Mouse (Mus musculus) bone marrow macrophage, adult 2 months (primary cell): ENCODE measurements around the gene Ccdc85b. TPM values are rescaled to one million over a fixed set of nuclear protein-coding genes. Genes with fewer than 3 reads are reported as not detected.

Experiments
- H3K27ac ChIP-seq: 2 replicates; pipeline ENCODE4 v1.5.1; 2012; ENCODE audit warnings: low read depth, low read length; ENCODE audit not compliant: insufficient read depth
- H3K4me1 ChIP-seq: 2 replicates; pipeline ENCODE4 v1.6.1; 2012; ENCODE audit warnings: low read length; ENCODE audit not compliant: control insufficient read depth, insufficient read depth
- H3K4me3 ChIP-seq: 2 replicates; pipeline ENCODE4 v1.5.1; 2012; ENCODE audit warnings: mild to moderate bottlenecking, low read length, moderate library complexity; ENCODE audit not compliant: insufficient read depth
- CTCF ChIP-seq: IDR thresholded peaks from 2 replicates; pipeline ENCODE4 v1.5.1; 2012; ENCODE audit warnings: low read depth, mild to moderate bottlenecking, low read length, moderate library complexity
- POLR2A ChIP-seq: IDR thresholded peaks from 2 replicates; pipeline ENCODE4 v1.6.1; 2012; ENCODE audit warnings: mild to moderate bottlenecking, low read depth, low read length, borderline replicate concordance
- polyA plus RNA-seq: library from polyadenylated mRNA; stranded (reverse); fragments of >200 nt; gene quantifications from 2 replicates; pipeline ENCODE4 v1.2.4, GENCODE M21; 2012; ENCODE audit not compliant: missing spikeins, insufficient read depth, insufficient read length

Gene Ccdc85b
- polyA plus RNA-seq, 1 experiment, result 3.6 TPM

DNA sequence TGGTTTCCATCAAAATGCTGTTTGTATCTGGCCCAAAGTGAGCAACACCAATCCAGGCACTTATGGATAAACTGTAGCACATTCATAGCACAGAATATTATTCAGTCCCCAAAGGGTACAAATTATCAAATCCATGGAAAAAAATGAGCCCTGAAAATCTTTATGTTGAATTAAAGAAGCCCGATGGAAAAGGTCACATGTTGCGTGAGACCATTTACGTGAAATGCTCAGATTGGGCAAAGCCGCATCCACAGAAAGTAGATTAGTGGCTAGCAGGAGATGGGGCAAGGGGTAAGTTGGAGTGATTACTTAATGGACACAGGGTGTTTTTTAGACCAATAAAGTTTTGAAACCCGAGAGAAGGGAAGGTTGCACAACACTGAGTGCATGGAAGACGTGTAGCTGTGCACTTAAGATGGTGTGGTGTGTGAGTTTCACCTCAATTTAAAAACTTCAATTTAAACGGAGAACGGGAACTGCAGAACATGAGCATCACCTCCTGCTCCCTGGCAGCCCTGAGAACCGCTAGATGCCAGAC lies 13.3 kb downstream of the Ccdc85b start:
- TF ChIP-seq POLR2A (no peak), CTCF (no peak)
- Histone ChIP-seq H3K4me3 (no peak overlapping the region), H3K4me1 (peaks cover 5% of the 10 kb centered on the region), H3K27ac (no peak overlapping the region)

DNA sequence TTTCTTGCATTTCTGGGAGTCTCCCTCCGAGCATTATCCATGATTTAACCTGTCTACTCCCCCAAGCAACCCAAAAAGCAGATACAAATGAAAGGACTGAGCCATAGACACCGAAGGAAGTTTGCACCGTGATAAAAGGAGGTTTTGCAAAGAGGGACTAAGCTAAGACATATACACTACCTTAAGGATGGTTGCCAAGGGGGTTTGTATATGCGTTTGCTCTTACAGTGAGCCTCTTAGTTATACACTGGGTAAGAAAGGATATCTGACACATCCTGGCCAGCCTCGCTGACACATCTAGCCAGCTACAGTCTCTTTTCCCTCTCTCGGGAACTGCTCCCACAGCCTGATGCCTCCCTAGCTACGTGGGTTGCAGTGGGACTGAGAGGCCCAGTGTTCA lies 23.7 kb downstream of the Ccdc85b start:
- Histone ChIP-seq H3K4me1 (peaks cover 23% of the 10 kb centered on the region), H3K4me3 (no peak overlapping the region), H3K27ac (no peak overlapping the region)
- TF ChIP-seq POLR2A, result no peak
- TF ChIP-seq CTCF, result no peak

DNA sequence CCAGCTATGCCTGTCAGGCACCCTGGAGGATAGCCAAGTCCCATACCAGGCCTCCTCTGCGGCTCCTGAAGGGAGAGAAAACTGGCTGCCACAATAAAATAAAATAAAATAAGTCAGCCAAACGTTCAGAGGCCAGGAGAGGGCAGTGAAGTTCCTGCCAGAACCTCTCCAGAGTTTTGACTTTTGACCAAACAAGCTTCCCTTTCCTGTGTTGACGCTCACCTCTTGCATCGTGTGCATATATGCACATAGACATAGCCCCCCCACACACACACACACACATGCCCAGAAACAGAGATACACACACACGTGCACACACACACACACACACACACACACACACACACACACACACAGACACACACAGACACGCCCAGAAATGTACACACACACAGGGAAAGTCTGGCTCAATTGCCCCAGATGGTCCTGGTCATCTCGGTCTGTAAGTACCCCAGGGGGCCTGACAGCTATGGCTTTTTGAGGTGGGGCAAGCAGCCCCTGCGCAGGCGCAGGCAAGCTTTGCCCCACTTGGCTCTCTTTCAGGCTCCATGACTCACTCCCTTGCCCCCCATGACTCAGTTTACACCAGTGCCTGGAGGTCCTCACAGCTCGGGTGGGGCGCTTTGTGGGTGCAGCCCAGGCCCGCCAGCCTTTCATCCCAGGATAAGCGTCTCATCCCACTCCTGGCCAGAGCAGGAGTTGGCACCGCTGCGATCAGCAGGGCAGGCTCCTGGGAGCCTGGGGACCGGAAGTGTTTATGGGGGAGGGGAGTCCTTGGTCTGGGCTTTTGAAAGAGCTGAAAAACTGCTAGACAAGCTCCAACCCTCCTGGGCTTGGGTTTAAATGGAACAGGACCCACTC lies 24.5 kb downstream of the Ccdc85b start:
- Histone ChIP-seq H3K4me1 (peaks cover 23% of the 10 kb centered on the region), H3K27ac (peak overlapping the region; percentile 21), H3K4me3 (peak overlapping the region; percentile 59)
- TF ChIP-seq POLR2A (no peak), CTCF (peak; percentile 40; the same call in 1 of the 2 replicates)

DNA sequence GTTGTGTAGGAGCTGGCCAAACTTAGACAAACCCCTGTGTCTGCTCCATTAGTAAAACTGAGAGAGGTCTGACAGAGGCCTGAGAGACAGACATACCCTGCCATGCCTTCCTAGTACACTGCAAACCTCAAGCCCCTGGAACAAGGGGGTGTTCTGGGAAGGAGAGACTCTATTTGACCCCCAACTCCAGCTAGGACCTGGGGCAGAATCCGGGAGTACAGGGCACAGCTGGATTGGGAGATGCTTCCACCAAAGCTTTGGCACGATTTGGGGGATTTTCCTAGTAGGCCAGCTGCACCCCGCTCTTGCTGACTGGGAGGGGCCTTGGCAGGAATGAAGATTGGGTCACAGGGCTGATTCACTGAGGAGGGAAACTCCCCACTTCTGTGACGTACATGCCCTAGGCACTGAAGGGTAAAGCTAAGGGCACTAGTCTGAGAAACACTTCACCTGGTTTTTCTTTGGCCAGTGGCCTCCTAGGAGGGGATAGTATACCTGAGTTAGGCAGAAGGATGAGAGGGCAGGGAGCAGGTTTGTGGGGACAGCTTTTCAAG lies 25.7 kb downstream of the Ccdc85b start:
- Histone ChIP-seq H3K27ac (no peak overlapping the region), H3K4me1 (peaks cover 25% of the 10 kb centered on the region), H3K4me3 (no peak overlapping the region)
- no peak for TF ChIP-seq CTCF
- TF ChIP-seq POLR2A, result no peak

DNA sequence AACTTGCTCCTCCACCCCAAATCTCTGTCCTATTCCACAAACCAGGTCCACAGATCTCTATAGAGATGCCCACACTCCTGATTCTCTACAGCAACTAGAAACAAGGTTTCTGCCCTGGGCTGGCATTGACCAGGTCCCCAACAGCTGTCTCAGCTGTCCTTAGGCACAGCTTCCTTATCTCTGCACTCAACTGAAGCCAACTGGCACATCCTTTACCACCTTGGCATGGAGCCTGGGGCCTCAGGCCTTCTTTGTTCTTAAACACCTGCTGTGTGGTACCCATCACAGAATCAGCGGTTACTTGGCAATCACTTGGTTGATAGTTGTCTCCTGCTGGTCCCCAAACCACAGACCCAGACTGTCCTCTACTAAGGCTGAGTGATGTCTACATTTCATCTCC lies 27.3 kb downstream of the Ccdc85b start:
- Histone ChIP-seq H3K4me3 (no peak overlapping the region), H3K27ac (no peak overlapping the region), H3K4me1 (peaks cover 31% of the 10 kb centered on the region)
- TF ChIP-seq CTCF (no peak), POLR2A (no peak)

DNA sequence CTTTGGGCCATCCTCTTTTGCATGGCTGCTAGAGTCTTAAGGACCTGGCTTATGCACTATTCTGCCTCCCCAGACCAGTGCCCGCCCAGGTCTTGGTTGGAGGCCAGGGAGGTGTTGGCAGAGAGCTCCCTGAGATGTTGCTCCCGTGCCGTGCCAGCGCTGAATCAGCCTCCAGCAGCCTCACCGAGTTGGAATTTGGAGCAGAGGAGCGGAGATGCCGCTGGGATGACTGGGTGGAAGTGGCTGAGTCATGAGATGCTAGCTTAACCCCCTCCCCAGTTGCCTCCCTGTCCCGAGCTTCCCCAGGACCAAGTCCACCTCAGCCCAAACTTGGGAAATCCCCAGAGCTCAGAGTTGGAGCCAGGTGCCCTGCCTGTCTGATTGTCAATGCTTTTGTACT lies 27.9 kb downstream of the Ccdc85b start:
- TF ChIP-seq POLR2A (no peak), CTCF (no peak)

DNA sequence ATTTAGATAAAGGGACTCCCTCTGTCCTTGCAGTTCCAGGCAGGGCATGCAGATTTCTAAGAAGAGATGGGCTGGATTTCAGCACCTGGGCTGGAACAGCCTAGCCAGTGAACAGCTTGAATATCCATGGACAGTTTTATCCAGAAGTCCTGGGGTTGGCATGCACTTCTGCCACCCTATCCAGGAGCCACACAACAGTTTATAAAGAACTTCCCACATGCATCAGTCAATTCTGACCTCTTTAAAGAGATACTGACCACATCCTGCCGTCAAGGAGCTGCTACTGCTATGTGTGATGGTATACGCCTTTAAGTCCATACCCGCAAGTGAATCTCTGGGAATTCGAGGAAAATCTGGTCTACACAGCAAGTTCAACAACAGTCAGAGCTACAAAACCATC lies 28.5 kb downstream of the Ccdc85b start:
- Histone ChIP-seq H3K4me3 (no peak overlapping the region), H3K4me1 (peaks cover 31% of the 10 kb centered on the region), H3K27ac (no peak overlapping the region)
- TF ChIP-seq CTCF, result no peak
- no peak for TF ChIP-seq POLR2A

More for the DNA sequence above, 27.9 kb downstream of the Ccdc85b start:
- peaks cover 31% of the 10 kb centered on the region for H3K4me1 ChIP-seq
- H3K27ac ChIP-seq, result no peak overlapping the region
- no peak overlapping the region for H3K4me3 ChIP-seq

DNA sequence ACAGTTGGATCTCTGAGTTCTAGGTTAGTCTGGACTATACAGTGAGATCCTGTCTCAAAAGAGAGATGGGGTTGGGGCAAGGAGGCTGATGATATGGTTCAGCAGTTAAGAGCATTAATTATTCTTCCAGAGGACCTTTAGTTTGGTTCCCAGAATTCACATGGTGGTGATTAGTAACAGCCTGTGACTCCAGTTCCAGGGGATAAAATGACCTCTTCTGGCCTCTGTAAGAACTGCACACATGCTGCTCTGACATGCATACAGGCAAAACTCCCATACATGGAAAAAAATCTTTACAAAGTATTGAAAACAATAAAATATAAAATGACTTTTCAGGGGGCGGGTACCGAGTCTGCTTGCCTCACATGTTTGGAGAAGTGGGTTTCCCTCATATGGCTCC lies 29.6 kb downstream of the Ccdc85b start:
- TF ChIP-seq CTCF (no peak), POLR2A (no peak)
- H3K27ac ChIP-seq, result no peak overlapping the region
- H3K4me3 ChIP-seq, result no peak overlapping the region
- H3K4me1 ChIP-seq, result peaks cover 26% of the 10 kb centered on the region

DNA sequence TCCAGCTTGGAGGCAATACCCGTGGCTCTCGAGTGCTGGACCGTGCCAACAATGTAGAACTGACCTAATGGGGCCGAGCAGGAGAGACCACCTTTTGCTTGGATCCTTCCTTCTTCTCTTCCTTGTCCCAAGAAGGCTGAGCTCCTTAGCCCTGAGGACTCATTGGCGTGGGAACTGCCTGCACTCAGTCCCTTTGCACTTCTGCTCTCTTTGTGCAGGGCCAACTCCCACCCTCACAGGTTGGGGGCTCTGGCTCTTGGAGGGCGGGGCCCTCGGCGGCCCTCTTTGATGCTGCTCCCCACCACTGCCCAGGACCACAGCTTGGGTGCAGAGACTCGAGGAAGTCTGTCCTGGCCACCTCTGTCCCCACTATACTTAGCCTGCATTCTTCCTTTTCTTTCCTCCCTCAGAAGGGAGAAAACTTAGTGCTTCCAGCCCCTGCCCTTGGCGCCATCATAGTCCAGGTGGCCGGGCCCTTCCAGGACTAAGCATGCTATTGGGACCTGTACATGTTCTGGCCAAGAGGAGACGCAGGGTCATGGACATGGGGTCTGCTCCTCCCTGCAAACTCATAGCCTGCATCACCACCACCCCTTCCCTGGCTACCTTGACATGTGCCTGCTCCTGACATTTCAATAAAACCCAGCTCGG lies 30.9 kb downstream of the Ccdc85b start:
- H3K27ac ChIP-seq, result no peak overlapping the region
- TF ChIP-seq CTCF (no peak), POLR2A (no peak)
- H3K4me3 ChIP-seq, result no peak overlapping the region
- peaks cover 16% of the 10 kb centered on the region; the same call in 1 of the 2 replicates for H3K4me1 ChIP-seq

DNA sequence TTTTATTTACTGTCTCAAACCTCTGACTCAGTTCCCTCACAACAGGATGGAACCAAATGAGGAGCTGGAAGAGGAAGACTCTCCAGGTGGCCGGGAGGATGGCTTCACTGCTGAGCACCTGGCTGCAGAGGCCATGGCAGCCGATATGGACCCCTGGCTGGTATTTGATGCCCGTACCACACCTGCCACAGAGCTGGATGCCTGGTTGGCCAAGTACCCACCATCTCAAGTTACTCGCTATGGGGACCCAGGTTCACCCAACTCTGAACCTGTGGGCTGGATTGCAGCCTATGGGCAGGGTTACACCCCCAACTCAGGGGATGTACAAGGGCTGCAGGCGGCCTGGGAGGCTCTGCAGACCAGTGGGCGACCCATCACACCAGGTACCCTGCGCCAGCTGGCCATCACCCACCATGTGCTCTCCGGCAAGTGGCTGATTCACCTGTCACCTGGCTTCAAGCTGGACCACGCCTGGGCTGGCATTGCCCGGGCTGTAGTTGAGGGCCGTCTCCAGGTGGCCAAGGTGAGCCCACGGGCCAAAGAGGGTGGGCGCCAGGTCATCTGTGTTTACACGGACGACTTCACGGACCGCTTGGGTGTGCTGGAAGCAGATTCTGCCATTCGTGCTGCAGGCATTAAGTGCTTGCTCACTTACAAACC lies 31.7 kb downstream of the Ccdc85b start:
- H3K27ac ChIP-seq, result peak overlapping the region; percentile 79
- peaks cover 16% of the 10 kb centered on the region; the same call in 1 of the 2 replicates for H3K4me1 ChIP-seq
- no peak for TF ChIP-seq POLR2A
- TF ChIP-seq CTCF, result no peak
- peak overlapping the region; percentile 98 for H3K4me3 ChIP-seq
